Mouse (Mus musculus): ENCODE results near the gene Prol1. TPM values are rescaled to one million over a fixed set of nuclear protein-coding genes. Genes with fewer than 3 reads are reported as not detected.
"Not testable (repeated sequence)": the region's sequence is repeated elsewhere in the genome, so short reads cannot be mapped to it uniquely, and the experiment has no call there.

The Prol1 gene
- polyA plus RNA-seq (2015; fragmentation: Nextera tagmentation; extraction: Ambion mirVana) = not detected in 2 replicates

- no peaks in the 10 kb centered on the region for H3K36me3 ChIP-seq
- no peak within 1 kb of the TSS for H3K4me2 ChIP-seq
- 92% methylated on average over 1 of the region's 1 CpGs for WGBS
- H3K27me3 ChIP-seq = no peaks in the 10 kb centered on the region
- no peak within 1 kb of the TSS for H3K4me3 ChIP-seq
- ATAC-seq (ENCODE audit: low FRiP score, low read depth) = no peak
- H3K9ac ChIP-seq = no peak within 1 kb of the TSS
- H3K27ac ChIP-seq (replicated peaks) = no peak within 1 kb of the TSS
- no peaks in the 10 kb centered on the region for H3K4me1 ChIP-seq (replicated peaks)
- H3K9me3 ChIP-seq = no peaks in the 10 kb centered on the region
These were observed at the start of gene Prol1 for GRCm38 (mm10) chr5:88317012-88317411. Gene Prol1, plus strand, starts transcription at chr5:88317312.

DNA sequence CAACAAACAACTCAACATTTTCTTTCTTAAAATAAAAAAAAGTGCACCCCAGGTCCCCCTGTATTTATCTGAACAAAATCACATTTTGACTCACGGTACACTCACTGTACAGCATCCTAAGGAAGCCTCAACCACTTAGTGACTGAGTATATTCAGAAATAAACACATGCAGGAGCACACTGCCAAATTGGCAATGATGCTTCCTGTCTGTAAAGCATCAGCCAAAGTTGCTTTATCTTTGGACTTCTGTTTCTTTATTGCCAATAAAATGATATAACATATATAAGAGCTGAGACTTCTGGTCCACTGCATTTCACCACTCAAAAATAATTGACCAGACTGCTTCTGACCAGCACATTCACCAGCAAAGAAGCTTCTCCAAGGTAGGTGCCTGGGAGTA lies 48.5 kb upstream of the Prol1 start, which contains the start of gene Gm7714:
Gene Gm7714, plus strand, starts transcription at position 301 of the 400 bp plus-strand sequence.
- no peaks in the 10 kb centered on the region for H3K36me3 ChIP-seq
- H3K9ac ChIP-seq = no peak within 1 kb of the TSS
- no peaks in the 10 kb centered on the region for H3K4me1 ChIP-seq (replicated peaks)
- no peaks in the 10 kb centered on the region for H3K9me3 ChIP-seq
- ATAC-seq (ENCODE audit: low FRiP score, low read depth) = no peak
- no peak within 1 kb of the TSS for H3K4me2 ChIP-seq
- WGBS = 79% methylated on average over 1 of the region's 1 CpGs
- H3K27ac ChIP-seq (replicated peaks) = no peak within 1 kb of the TSS
- H3K4me3 ChIP-seq = no peak within 1 kb of the TSS
- H3K27me3 ChIP-seq = no peaks in the 10 kb centered on the region

DNA sequence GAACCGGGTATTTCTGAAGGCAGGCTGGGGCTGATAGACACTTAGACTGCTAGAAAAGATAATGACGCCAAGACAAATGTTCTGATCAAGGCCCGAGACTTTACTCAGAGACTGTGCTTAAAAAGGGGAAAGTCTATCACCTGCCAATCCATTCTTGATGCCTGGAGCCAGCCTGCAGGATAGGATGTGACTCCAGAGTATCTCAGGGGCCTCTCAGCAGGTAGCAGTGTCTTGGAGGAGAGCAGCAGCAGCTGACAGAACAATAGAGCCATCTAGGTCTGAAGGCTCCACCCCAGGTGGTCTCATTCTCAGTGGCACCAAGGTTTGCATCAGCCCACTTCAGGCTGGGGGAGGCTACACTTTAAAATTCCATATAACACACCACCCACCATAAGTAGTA lies 5.8 kb upstream of the Prol1 start:
- not testable (repeated sequence) for H3K27me3 ChIP-seq; H3K4me2 ChIP-seq; H3K9ac ChIP-seq; H3K9me3 ChIP-seq; ATAC-seq (ENCODE audit: low FRiP score, low read depth); H3K4me3 ChIP-seq; H3K27ac ChIP-seq (replicated peaks); H3K36me3 ChIP-seq; H3K4me1 ChIP-seq (replicated peaks)
- 61% methylated on average over 3 of the region's 3 CpGs for WGBS

- WGBS = 44% methylated on average over 2 of the region's 2 CpGs
- H3K9me3 ChIP-seq; ATAC-seq (ENCODE audit: low FRiP score, low read depth); H3K4me2 ChIP-seq; H3K36me3 ChIP-seq; H3K4me3 ChIP-seq; H3K4me1 ChIP-seq (replicated peaks); H3K27me3 ChIP-seq; H3K9ac ChIP-seq; H3K27ac ChIP-seq (replicated peaks): not testable (repeated sequence)
These were observed 31.4 kb downstream of the Prol1 start for GRCm38 (mm10) chr5:88348533-88348932.

DNA sequence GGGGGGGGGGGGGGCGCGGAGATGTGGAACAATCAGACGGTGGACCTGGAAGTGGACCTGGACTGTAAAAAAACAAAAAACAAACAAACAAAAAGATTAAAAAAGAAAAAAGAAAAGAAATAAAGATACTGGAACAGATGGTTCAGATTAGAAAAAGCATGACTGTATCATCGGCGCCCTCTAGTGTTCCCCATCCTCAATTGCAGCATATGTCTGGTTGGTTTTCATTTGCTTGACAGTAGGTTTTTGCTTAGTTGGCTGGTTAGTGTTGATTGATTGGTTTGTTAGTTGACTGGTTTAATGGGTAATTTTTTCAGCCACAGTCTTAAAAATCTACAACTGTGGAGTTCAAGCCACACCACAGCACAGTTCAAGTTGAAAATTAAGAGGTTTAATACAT lies 47.7 kb downstream of the Prol1 start:
- H3K4me3 ChIP-seq = no peak overlapping the region
- WGBS = 10% methylated on average over 5 of the region's 5 CpGs

GRCm38 (mm10) chr5:88366886-88367285 lies 49.8 kb downstream of the Prol1 start:
- ATAC-seq (ENCODE audit: low FRiP score, low read depth) = no peak
- WGBS = 80% methylated on average over 1 of the region's 1 CpGs

More for the DNA sequence above, 47.7 kb downstream of the Prol1 start:
- Histone ChIP-seq H3K27me3 (no peaks in the 10 kb centered on the region), H3K9ac (no peak overlapping the region), H3K4me1 (replicated peaks) (no peaks in the 10 kb centered on the region), H3K4me2 (no peak overlapping the region), H3K9me3 (no peaks in the 10 kb centered on the region), H3K27ac (replicated peaks) (no peak overlapping the region), H3K36me3 (no peaks in the 10 kb centered on the region)
- no peak for ATAC-seq (ENCODE audit: low FRiP score, low read depth)

DNA sequence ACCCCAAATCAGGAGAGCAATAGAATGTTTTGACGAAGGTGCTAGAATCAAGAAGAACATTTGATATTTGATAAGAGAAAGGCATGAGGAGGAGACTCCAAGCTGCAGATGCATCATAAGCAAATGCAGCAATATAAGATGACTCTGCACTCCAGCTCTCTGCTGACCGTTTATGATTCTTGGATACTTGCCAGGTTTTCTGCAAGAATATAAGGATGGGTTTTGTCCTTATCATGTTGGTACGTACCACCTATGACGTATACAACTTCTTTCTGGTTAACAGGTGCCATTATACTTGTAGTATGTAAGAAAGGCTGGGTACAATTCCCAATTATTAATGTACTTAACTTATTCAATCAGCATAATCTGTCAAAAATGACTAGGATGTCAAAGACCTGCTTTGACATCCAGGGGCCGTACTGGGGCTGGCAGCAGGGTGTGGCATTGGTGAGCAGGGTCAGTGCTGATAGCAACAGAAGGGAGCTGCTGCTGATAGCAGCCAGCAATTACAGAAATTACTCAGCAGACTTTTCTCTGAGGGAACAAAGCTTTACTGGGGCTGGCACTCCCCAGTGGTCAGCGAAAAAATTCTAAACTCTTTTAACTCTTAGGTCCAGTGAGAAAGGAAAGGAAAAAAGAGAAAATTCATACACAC lies 53.6 kb downstream of the Prol1 start:
- Histone ChIP-seq H3K9ac (no peak overlapping the region), H3K27me3 (no peaks in the 10 kb centered on the region), H3K27ac (replicated peaks) (no peak overlapping the region), H3K9me3 (no peaks in the 10 kb centered on the region), H3K4me3 (no peak overlapping the region), H3K36me3 (no peaks in the 10 kb centered on the region), H3K4me1 (replicated peaks) (no peaks in the 10 kb centered on the region), H3K4me2 (no peak overlapping the region)
- no peak for ATAC-seq (ENCODE audit: low FRiP score, low read depth)
- 76% methylated on average over 6 of the region's 6 CpGs for whole genome bisulfite sequencing

More at GRCm38 (mm10) chr5:88366886-88367285, 49.8 kb downstream of the Prol1 start:
- Histone ChIP-seq H3K9me3 (no peaks in the 10 kb centered on the region), H3K4me3 (no peak overlapping the region), H3K9ac (no peak overlapping the region), H3K27ac (replicated peaks) (no peak overlapping the region), H3K4me2 (no peak overlapping the region), H3K27me3 (no peaks in the 10 kb centered on the region), H3K4me1 (replicated peaks) (no peaks in the 10 kb centered on the region), H3K36me3 (no peaks in the 10 kb centered on the region)

DNA sequence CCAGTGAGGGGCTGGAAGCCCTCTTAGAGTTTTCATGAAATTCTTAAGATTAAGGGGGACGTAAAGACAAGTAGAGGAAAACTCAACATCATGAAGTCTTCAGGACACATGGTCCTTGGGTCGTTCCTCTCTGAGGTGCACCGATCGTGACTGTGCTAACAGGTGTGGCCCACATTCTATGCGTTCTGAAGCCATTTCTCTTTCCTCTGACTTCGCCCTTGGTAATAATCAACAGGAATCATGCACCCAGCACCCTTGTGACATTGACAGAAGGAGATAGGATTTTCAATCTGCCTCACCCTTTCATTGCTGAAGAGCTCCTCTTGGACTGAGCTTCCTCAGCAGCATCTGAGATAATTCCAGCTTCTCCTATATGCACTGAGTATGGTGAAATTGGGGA lies 55.5 kb downstream of the Prol1 start:
- no peaks in the 10 kb centered on the region for H3K4me1 ChIP-seq (replicated peaks)
- no peak overlapping the region for H3K9ac ChIP-seq
- H3K36me3 ChIP-seq = no peaks in the 10 kb centered on the region
- H3K27ac ChIP-seq (replicated peaks) = no peak overlapping the region
- no peak for ATAC-seq (ENCODE audit: low FRiP score, low read depth)
- no peaks in the 10 kb centered on the region for H3K9me3 ChIP-seq
- H3K4me3 ChIP-seq = no peak overlapping the region
- H3K27me3 ChIP-seq = no peaks in the 10 kb centered on the region
- 94% methylated on average over 6 of the region's 6 CpGs for WGBS
- no peak overlapping the region for H3K4me2 ChIP-seq

- no peak within 1 kb of the TSS for H3K9ac ChIP-seq
- H3K9me3 ChIP-seq = no peaks in the 10 kb centered on the region
- no peaks in the 10 kb centered on the region for H3K27me3 ChIP-seq
- H3K4me3 ChIP-seq = no peak within 1 kb of the TSS
- no peak within 1 kb of the TSS for H3K4me2 ChIP-seq
- no peaks in the 10 kb centered on the region for H3K36me3 ChIP-seq
- H3K4me1 ChIP-seq (replicated peaks) = no peaks in the 10 kb centered on the region
- ATAC-seq (ENCODE audit: low FRiP score, low read depth) = no peak
- no peak within 1 kb of the TSS for H3K27ac ChIP-seq (replicated peaks)
- 88% methylated on average over 4 of the region's 4 CpGs for WGBS
These were observed 58.7 kb downstream of the Prol1 start, which contains the start of gene Amtn for GRCm38 (mm10) chr5:88375808-88376207. Gene Amtn, plus strand, starts transcription at chr5:88376108.

Other genes starting within 250 kb of the Prol1 start
- gene Smr2, start 230.8 kb upstream of the Prol1 start, polyA plus RNA-seq (2015; fragmentation: Nextera tagmentation; extraction: Ambion mirVana) = not detected in 2 replicates
- gene Gm11116, start 205.8 kb upstream of the Prol1 start, polyA plus RNA-seq (2015; fragmentation: Nextera tagmentation; extraction: Ambion mirVana) = not detected in 2 replicates
- not detected in 2 replicates for gene Gm11115, start 163.2 kb upstream of the Prol1 start, polyA plus RNA-seq (2015; fragmentation: Nextera tagmentation; extraction: Ambion mirVana)
- gene Gm7714, start 48.4 kb upstream of the Prol1 start, polyA plus RNA-seq (2015; fragmentation: Nextera tagmentation; extraction: Ambion mirVana) = not detected in 2 replicates
- not detected in 2 replicates for gene Amtn, start 58.8 kb downstream of the Prol1 start, polyA plus RNA-seq (2015; fragmentation: Nextera tagmentation; extraction: Ambion mirVana)
- not detected in 2 replicates for gene Ambn, start 138.7 kb downstream of the Prol1 start, polyA plus RNA-seq (2015; fragmentation: Nextera tagmentation; extraction: Ambion mirVana)
- gene Enam, start 170.7 kb downstream of the Prol1 start, polyA plus RNA-seq (2015; fragmentation: Nextera tagmentation; extraction: Ambion mirVana) = not detected in 2 replicates
- 0.29 and 0.30 TPM in 2 replicates for gene Jchain, start 210.6 kb downstream of the Prol1 start, polyA plus RNA-seq (2015; fragmentation: Nextera tagmentation; extraction: Ambion mirVana)
- 43.8 and 44.6 TPM in 2 replicates for gene Utp3, start 237.2 kb downstream of the Prol1 start, polyA plus RNA-seq (2015; fragmentation: Nextera tagmentation; extraction: Ambion mirVana)
- gene Rufy3, start 247.7 kb downstream of the Prol1 start, polyA plus RNA-seq (2015; fragmentation: Nextera tagmentation; extraction: Ambion mirVana) = 259 and 269 TPM in 2 replicates